Mouse (Mus musculus) heart, embryonic 15.5 days (tissue): ENCODE measurements at regions not wholly inside any gene's neighbourhood (a gene's known extent, or its start where the extent isn't known, plus 50 kb on each side); places are given as distances from the start of the nearest gene placed in this dataset.

Source experiments
- ATAC-seq: fragments of 200-750 bp; cut with Nextera tagmentation; replicated peaks from 2 replicates; pipeline ENCODE4 v1.8.0; 2017; ENCODE audit warnings: low read depth, moderate TSS enrichment; ENCODE audit not compliant: insufficient number of reproducible peaks, insufficient read depth, low FRiP score
- H3K27ac ChIP-seq: fragments of 300-500 bp; sonication (generic); 2 replicates; pipeline ENCODE4 v1.5.1; 2015; ENCODE audit warnings: mild to moderate bottlenecking, inconsistent platforms
- H3K27me3 ChIP-seq: fragments of 300-500 bp; sonication (generic); 2 replicates; pipeline ENCODE4 v1.6.1; 2015; ENCODE audit warnings: inconsistent platforms
- H3K36me3 ChIP-seq: fragments of 300-500 bp; sonication (generic); 2 replicates; pipeline ENCODE4 v1.6.1; 2015; ENCODE audit warnings: mild to moderate bottlenecking, inconsistent platforms
- H3K4me1 ChIP-seq: fragments of 300-500 bp; sonication (generic); replicated peaks from 2 replicates; pipeline ENCODE4 v1.6.1; 2015; ENCODE audit warnings: inconsistent platforms
- H3K4me2 ChIP-seq: fragments of 300-500 bp; sonication (generic); 2 replicates; pipeline ENCODE4 v1.6.1; 2015; ENCODE audit warnings: inconsistent platforms, mild to moderate bottlenecking, moderate library complexity
- H3K4me3 ChIP-seq: fragments of 300-500 bp; sonication (generic); 2 replicates; pipeline ENCODE4 v1.5.1; 2015; ENCODE audit warnings: mild to moderate bottlenecking, inconsistent platforms
- H3K9ac ChIP-seq: fragments of 300-500 bp; sonication (generic); 2 replicates; pipeline ENCODE4 v1.6.1; 2015; ENCODE audit warnings: mild to moderate bottlenecking, inconsistent platforms
- H3K9me3 ChIP-seq: fragments of 300-500 bp; sonication (generic); replicated peaks from 2 replicates; pipeline ENCODE4 v1.6.1; 2016; ENCODE audit warnings: inconsistent platforms
- WGBS: fragments of 180-500 bp; shearing (Covaris S2); methylation state at CpG from one replicate; pipeline ENCODE4 v1.1.7; 2015; ENCODE audit warnings: mixed read lengths; 5-methylcytosine and 5-hydroxymethylcytosine counted together

DNA sequence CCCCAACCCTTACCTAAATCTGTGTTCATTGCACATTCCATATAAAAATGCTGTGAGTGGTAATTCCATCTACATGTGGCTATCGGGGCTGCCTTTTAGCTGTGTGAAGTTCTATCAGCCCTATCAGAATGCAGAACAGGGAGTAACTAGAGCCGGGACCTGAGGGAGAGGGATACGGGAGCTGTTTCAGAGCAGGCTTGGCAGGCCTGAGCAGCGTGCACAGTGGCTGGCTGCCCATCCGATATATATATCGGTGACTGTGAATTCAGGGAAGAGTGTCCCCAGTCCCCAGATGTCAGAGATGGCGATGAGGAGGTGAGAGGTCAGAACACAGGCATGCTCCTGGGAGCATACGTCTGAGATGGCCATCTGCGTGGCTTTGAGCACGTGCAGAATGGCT is 79.0 kb downstream of the Arl4c start:
- Histone ChIP-seq H3K4me2 (no peak overlapping the region), H3K4me1 (peaks cover 2% of the 10 kb centered on the region; the same call in 1 of the 2 replicates), H3K27ac (no peak overlapping the region), H3K4me3 (no peak overlapping the region), H3K27me3 (no peaks in the 10 kb centered on the region), H3K9me3 (no peaks in the 10 kb centered on the region), H3K9ac (no peak overlapping the region), H3K36me3 (no peaks in the 10 kb centered on the region)
- WGBS, result 51% methylated on average over 10 of the region's 10 CpGs
- no peak for ATAC-seq

DNA sequence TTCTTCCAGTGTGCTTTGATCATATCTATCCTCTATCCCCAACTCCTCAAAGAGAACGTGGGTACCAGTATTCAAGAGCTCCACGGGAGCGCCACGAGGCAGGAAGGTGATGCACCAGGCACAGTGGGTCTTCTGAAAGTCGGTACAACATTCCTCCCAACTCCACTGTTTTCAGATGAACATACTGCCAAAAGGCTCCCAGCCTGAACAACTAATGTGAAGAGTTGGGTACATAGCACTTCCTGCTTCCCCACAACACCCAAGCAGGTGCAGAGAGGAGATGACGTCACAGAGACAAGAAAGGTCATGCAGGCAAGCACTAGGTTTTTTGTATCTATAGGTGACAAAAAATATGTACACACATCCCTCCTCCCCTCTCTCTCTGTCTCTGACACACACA is 79.7 kb downstream of the Arl4c start:
- peaks cover 2% of the 10 kb centered on the region; the same call in 1 of the 2 replicates for H3K4me1 ChIP-seq

DNA sequence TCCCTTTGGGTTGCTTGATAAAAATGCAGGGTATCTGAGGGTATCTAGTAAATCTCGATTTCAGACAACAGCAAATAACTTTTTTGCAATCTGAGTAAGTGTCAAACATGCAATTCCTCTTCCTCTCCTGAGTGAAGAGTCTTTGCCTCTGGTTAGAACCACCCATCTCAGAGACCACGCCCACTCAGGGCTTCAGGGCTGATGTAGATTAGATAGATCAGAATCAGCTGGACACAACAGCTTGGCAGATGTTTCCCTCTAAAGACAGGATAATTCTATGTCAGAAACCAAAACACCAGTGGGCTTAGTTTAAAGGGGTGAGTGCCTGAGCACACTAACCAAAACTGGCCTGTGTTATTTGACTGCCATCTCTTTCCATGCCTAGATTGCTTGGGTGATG is 80.8 kb downstream of the Arl4c start:
- H3K4me3 ChIP-seq, result no peak overlapping the region
- no peaks in the 10 kb centered on the region for H3K36me3 ChIP-seq
- H3K27me3 ChIP-seq, result no peaks in the 10 kb centered on the region
- peaks cover 2% of the 10 kb centered on the region; the same call in 1 of the 2 replicates for H3K4me1 ChIP-seq
- no peak overlapping the region for H3K27ac ChIP-seq
- H3K4me2 ChIP-seq, result no peak overlapping the region
- WGBS, result 46% methylated on average over 2 of the region's 2 CpGs
- ATAC-seq, result no peak
- no peaks in the 10 kb centered on the region for H3K9me3 ChIP-seq
- H3K9ac ChIP-seq, result no peak overlapping the region

More for the DNA sequence above, 79.7 kb downstream of the Arl4c start:
- Histone ChIP-seq H3K36me3 (no peaks in the 10 kb centered on the region), H3K9me3 (no peaks in the 10 kb centered on the region), H3K27ac (0 out of 2 replicates have a peak overlapping the region, but pooled peaks have one; percentile 15), H3K27me3 (no peaks in the 10 kb centered on the region), H3K4me3 (no peak overlapping the region), H3K4me2 (no peak overlapping the region), H3K9ac (no peak overlapping the region)
- WGBS, result 72% methylated on average over 6 of the region's 6 CpGs
- ATAC-seq, result no peak

DNA sequence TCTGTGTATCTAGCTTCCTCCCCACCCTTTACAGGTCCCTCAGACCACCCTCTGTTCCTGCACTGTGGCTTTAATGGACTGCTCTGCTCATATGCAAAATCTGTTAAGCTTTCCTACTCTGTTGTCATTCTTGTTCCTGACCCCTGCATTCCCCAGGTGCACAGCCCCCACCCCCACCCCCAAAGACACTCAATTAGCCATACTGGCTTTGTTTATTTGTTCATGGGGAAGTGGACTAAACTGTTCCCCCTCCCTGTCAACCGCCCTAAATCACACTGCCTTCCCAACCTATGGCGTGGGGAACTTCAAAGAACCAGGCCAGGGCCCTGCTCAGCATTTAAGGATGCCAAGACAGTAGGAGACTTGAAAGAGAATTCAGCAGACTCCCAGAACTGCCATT is 89.0 kb downstream of the Arl4c start:
- no peak overlapping the region for H3K9ac ChIP-seq
- H3K36me3 ChIP-seq, result no peaks in the 10 kb centered on the region
- no peak overlapping the region for H3K4me3 ChIP-seq
- H3K9me3 ChIP-seq, result no peaks in the 10 kb centered on the region
- no peaks in the 10 kb centered on the region for H3K27me3 ChIP-seq
- no peak for ATAC-seq
- H3K4me2 ChIP-seq, result no peak overlapping the region
- H3K4me1 ChIP-seq, result no peaks in the 10 kb centered on the region
- 68% methylated on average over 2 of the region's 2 CpGs for WGBS
- no peak overlapping the region for H3K27ac ChIP-seq

DNA sequence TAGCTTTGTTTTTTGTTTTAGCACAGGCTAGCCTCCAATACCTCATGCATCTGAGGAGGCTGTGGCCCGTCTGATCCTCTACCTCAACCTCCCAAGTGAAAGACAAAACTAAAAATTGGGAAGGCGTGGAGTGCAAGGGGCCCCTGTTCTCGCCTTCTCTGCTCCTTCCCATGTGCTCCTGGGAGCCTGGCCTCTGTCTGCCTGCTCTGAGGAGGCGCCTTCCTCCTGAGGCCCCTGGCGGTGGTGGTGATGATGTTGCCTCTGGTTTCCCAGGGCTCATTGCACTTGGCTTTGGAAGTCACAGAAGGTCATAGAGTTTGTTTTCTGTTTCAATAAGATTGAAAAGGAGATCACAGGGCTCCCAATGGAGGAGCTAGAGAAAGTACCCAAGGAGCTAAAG is 90.8 kb downstream of the Arl4c start:
- Histone ChIP-seq H3K4me2 (no peak overlapping the region), H3K9ac (no peak overlapping the region), H3K4me1 (no peaks in the 10 kb centered on the region), H3K27ac (no peak overlapping the region), H3K4me3 (no peak overlapping the region), H3K27me3 (no peaks in the 10 kb centered on the region), H3K9me3 (no peaks in the 10 kb centered on the region), H3K36me3 (no peaks in the 10 kb centered on the region)
- ATAC-seq, result no peak
- 76% methylated on average over 5 of the region's 5 CpGs for WGBS

DNA sequence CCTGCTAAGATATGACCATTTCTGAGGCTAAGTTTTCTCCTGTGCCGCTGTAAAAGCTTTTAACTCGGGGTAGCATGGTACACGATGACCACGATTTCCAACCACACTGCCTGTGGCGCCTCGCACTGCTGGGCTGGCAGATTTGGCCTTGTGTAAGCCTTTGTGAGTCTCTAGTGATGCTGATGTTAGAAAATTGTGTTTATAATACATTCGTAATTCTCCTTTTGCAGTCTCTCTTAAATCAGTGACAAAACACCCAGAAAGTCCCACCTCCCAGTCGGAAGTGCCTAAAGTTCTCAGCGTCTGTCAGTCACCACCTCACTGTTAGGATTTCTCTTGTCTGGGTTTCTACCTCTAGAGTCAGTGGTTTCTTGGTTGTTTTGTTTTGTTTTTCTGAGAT is 91.2 kb downstream of the Arl4c start:
- H3K9me3 ChIP-seq, result no peaks in the 10 kb centered on the region
- H3K9ac ChIP-seq, result no peak overlapping the region
- H3K4me2 ChIP-seq, result no peak overlapping the region
- H3K4me1 ChIP-seq, result no peaks in the 10 kb centered on the region
- no peak overlapping the region for H3K4me3 ChIP-seq
- no peak overlapping the region for H3K27ac ChIP-seq
- no peak for ATAC-seq
- WGBS, result 86% methylated on average over 9 of the region's 9 CpGs
- H3K27me3 ChIP-seq, result no peaks in the 10 kb centered on the region
- no peaks in the 10 kb centered on the region for H3K36me3 ChIP-seq

DNA sequence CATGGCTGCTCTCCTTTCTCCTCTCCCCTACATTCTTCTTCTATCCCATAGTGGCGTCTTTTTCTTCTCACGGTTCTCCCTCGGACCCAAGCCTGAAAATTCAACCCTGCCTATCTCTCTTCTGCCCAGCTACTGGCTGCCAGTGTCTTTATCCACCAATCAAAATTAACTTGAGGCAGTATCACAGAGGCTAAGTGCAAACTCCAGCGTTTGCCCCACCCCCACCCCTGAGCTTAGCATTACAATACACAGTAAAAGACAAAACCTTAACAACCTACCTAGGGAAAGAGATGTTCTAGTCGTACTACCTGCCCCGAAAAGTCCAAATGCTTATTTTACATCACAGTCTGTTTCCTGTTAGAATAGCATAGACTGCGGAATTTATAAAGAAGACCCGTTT is 93.2 kb downstream of the Arl4c start:
- Histone ChIP-seq H3K9ac (no peak overlapping the region), H3K27me3 (no peaks in the 10 kb centered on the region), H3K9me3 (no peaks in the 10 kb centered on the region), H3K4me3 (no peak overlapping the region), H3K4me2 (no peak overlapping the region), H3K27ac (no peak overlapping the region), H3K36me3 (no peaks in the 10 kb centered on the region), H3K4me1 (no peaks in the 10 kb centered on the region)
- WGBS, result 46% methylated on average over 8 of the region's 8 CpGs
- ATAC-seq, result no peak

DNA sequence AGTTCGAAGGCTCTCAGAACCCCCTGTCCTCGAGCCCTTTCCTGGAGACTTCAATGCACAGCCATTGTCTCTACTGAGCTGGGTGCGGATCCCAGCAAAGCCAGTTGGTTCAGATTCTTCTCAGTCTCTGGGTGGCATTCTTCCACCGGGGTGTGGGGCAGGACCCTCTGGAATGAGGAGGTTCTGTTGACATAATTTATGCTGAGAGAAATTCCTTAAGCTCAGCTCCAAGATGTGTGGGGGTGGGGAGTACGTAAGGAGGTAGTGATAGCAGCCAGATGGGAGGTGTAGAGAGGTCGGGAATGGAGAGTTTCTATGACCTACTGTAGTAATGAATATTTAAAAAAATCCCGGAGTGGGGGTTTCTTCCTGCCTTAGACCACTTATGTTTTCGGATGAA is 93.8 kb downstream of the Arl4c start:
- Histone ChIP-seq H3K9ac (no peak overlapping the region), H3K4me1 (no peaks in the 10 kb centered on the region), H3K36me3 (no peaks in the 10 kb centered on the region), H3K9me3 (no peaks in the 10 kb centered on the region), H3K27ac (no peak overlapping the region), H3K4me2 (no peak overlapping the region), H3K4me3 (no peak overlapping the region), H3K27me3 (no peaks in the 10 kb centered on the region)
- ATAC-seq, result no peak
- WGBS, result 39% methylated on average over 8 of the region's 8 CpGs

DNA sequence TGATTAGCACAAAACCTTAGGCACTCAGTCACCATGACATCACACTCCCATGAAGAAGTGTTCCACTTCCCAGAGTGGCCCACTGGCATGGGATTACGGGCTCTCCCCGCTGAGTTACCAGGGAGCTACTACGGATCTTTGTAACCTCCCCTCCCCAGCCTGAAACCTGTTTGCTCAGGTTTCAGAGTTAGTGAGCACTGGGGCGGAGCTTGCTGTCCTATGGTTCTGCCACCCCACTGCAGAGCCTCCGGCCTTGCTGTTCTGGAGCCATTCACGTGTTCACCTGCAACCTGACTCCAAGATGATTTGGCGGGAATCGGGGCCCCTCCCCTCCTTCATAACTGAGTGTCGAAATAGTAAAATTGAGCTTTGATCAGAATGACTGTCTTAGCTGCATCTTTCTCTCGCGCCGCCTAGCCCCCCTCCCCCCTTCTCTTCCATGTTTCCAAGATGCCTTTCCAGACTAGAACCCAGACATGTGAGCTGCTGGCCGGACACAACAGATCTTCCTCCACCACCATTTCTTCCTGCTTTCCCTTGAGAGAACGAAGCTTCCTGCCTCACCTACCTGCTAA is 95.8 kb upstream of the Glrp1 start:
- Histone ChIP-seq H3K9ac (no peak overlapping the region), H3K36me3 (no peaks in the 10 kb centered on the region), H3K4me3 (no peak overlapping the region), H3K9me3 (no peaks in the 10 kb centered on the region), H3K27ac (no peak overlapping the region), H3K4me1 (no peaks in the 10 kb centered on the region), H3K27me3 (no peaks in the 10 kb centered on the region), H3K4me2 (no peak overlapping the region)
- 53% methylated on average over 14 of the region's 14 CpGs for WGBS
- ATAC-seq, result no peak

DNA sequence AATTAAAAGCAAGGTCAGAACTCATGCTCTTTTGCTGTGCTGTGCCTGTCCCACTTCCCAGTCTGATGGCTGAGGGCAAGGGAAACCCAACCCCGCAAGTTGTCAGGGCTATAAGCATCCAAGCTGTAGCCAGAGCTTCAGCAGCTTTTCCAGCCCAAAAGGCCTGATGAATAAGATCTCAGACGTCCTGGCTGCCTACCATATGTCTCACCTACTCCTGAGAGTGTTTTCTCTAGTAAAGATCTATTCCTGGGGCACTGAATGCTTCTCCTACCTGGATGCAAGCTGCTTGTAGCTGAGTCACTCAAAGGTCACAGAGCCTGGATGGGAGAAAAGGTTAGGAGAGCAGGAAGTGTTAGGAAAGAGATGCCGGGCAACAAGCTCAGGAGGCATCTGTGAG is 92.4 kb upstream of the Glrp1 start:
- H3K27ac ChIP-seq, result no peak overlapping the region
- H3K4me2 ChIP-seq, result no peak overlapping the region
- 67% methylated on average over 3 of the region's 3 CpGs for WGBS
- no peaks in the 10 kb centered on the region for H3K27me3 ChIP-seq
- H3K4me3 ChIP-seq, result no peak overlapping the region
- H3K4me1 ChIP-seq, result no peaks in the 10 kb centered on the region
- no peak for ATAC-seq
- H3K9me3 ChIP-seq, result no peaks in the 10 kb centered on the region
- no peaks in the 10 kb centered on the region for H3K36me3 ChIP-seq
- no peak overlapping the region for H3K9ac ChIP-seq

DNA sequence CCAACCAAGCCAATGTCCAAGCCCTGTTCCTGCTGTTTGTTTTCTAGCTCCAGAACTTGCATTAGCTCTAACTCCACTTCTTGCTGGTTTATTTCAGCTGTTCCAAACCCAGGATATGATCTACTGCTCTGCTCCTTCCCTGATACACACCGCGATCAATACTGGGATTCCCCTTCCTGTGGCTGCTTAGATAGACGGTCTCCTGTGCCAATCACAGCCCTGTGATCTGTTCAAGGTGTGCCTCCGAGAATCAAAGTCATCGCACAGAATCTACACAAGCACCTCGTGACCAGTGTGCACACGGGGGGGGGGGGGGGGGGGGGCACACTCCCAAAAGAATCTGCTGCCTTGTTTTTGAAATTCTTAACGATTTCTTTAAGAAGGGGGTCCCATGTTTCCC is 91.9 kb upstream of the Glrp1 start:
- no peak overlapping the region for H3K4me3 ChIP-seq
- no peak overlapping the region for H3K4me2 ChIP-seq
- H3K4me1 ChIP-seq, result no peaks in the 10 kb centered on the region
- ATAC-seq, result no peak
- H3K9ac ChIP-seq, result no peak overlapping the region
- no peaks in the 10 kb centered on the region for H3K36me3 ChIP-seq
- H3K27ac ChIP-seq, result no peak overlapping the region
- no peaks in the 10 kb centered on the region for H3K27me3 ChIP-seq
- 70% methylated on average over 8 of the region's 8 CpGs for WGBS
- no peaks in the 10 kb centered on the region for H3K9me3 ChIP-seq

DNA sequence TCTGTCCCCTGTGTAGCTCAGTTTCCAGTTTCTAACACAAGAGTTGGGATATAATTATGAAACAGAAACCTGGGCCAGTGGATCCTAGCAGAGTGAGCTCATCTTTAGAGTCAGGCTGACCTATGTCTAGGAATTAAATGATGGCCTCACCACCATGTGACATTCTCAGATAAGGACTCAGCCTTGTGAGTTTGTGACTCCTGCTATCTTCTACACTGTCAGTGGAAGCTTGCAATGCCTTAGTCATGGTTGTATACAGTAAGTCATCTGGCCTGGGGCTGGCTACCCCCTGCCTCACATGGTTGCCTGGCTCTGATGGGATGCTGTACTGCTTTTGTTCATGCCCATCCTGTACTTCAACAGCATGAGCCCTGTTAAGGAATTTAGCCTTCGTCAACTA is 90.3 kb upstream of the Glrp1 start:
- WGBS, result 73% methylated on average over 1 of the region's 1 CpGs
- no peak overlapping the region for H3K9ac ChIP-seq
- H3K27me3 ChIP-seq, result no peaks in the 10 kb centered on the region
- H3K27ac ChIP-seq, result no peak overlapping the region
- no peak overlapping the region for H3K4me3 ChIP-seq
- no peak for ATAC-seq
- H3K9me3 ChIP-seq, result no peaks in the 10 kb centered on the region
- H3K4me2 ChIP-seq, result no peak overlapping the region
- peaks cover 2% of the 10 kb centered on the region; the same call in 1 of the 2 replicates for H3K4me1 ChIP-seq
- H3K36me3 ChIP-seq, result no peaks in the 10 kb centered on the region
